Mouse (Mus musculus) urinary bladder, postnatal 4 days (tissue): ENCODE measurements around the gene Psma5.

Experiments
- DNase-seq, 2 experiments: peaks; one replicate each; pipeline ENCODE4 v3.0.0; 2021 to 2022; ENCODE audit warnings: low spot score in 2 of 2

The Psma5 gene

GRCm38 (mm10) chr3:108306387-108306786 lies 49.7 kb downstream of the Psma5 start:
- DNase-seq = no peak

GRCm38 (mm10) chr3:108307485-108307884 lies 50.8 kb downstream of the Psma5 start:
- DNase-seq = no peak

- no peak for DNase-seq
Measured at GRCm38 (mm10) chr3:108310921-108311341, 54.2 kb downstream of the Psma5 start.

DNA sequence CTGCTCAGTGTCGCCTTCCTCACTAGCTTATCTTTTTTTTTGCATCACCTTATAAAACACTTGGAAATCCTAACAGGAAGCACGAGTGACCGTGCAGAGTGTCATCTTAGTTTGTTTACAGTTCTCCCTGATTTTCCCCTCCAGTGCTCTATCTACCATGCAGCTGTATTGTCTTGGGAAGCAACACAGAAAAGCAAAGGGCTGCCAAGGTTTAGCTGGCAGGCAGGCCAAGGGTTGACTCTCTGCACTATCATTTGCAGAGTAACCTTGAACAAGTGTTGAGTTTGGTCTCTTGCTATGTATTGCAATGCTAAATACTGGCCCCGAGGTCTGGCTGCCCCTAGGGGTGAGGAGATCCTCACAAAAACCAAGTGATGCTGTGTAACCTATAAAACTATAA lies 55.0 kb downstream of the Psma5 start:
- DNase-seq = no peak

GRCm38 (mm10) chr3:108312414-108312813 lies 55.7 kb downstream of the Psma5 start:
- no peak for DNase-seq

- DNase-seq = no peak
Measured at GRCm38 (mm10) chr3:108313138-108313537, 56.4 kb downstream of the Psma5 start.

GRCm38 (mm10) chr3:108314038-108314675 lies 57.4 kb downstream of the Psma5 start:
- DNase-seq = no peak

GRCm38 (mm10) chr3:108318517-108318916 lies 61.8 kb downstream of the Psma5 start:
- DNase-seq = no peak

DNA sequence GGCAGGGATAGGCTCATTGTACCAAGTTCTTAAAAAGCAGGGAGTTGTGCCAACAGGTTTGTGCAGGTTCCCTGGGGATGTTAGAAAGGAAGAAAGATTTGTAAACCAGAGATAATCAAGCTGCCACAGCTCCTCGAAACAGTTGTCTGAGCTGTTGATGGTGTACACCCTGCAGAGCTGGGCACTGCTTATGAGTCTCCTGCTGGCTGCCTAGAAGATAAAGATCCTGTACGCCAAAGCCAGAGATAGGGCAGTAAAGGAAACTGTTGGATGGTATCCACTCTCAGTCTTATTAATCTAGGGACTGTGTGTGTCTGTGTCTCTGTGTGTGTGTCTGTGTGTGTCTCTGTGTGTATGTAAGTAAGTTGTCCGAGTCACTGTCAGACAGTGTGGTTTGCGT lies 64.9 kb downstream of the Psma5 start:
- no peak for DNase-seq

- no peak for DNase-seq
Measured at GRCm38 (mm10) chr3:108322136-108322535, 65.4 kb downstream of the Psma5 start.

- DNase-seq = no peak
Measured at GRCm38 (mm10) chr3:108322962-108323361, 66.2 kb downstream of the Psma5 start.

DNA sequence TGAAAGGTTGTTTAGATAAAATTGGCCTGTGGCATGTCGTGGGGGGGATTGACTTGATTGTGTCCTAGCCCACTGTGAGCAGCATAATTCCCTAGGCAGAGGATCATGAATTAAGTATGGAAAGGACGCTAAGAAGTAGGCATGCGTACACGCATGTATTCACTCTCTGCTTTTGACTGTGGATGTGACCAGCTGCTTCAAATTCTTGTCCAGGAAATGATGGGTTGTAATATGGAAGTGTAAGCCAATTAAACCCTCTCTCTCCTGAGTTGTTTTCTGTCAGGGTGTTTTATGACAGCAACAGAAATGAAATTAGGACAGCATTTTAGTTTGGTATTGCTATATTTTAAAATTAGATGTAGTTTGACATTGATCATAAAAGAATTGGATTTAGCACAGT lies 68.1 kb downstream of the Psma5 start:
- DNase-seq = no peak

- DNase-seq = no peak
Measured at GRCm38 (mm10) chr3:108325521-108325920, 68.8 kb downstream of the Psma5 start.

GRCm38 (mm10) chr3:108327275-108327674 lies 70.5 kb downstream of the Psma5 start:
- DNase-seq = no peak

- DNase-seq = no peak
Measured at GRCm38 (mm10) chr3:108327916-108328315, 71.2 kb downstream of the Psma5 start.

DNA sequence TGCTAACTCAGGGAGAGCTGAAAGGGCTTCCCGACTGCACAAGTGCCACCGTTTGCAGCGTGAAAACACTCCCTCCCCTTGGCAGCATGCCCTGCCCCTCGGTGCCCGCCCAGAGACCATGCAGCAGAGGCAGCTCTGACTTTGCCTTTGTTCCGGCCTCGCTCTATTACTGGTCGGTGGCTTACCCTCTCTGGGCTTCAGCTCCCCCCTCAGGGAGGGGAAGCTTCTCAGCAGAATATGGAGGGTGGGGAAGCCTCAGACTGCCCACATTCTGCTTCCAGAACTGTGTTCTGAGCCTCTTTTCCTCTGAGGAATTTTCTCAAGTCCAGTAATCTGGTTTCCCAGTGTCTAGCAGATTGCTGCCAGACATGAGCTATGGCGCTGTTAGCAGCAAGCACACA lies 71.7 kb downstream of the Psma5 start:
- DNase-seq = peak; percentile 56 to 69
